Mouse (Mus musculus) forebrain, embryonic 11.5 days (tissue): ENCODE measurements around the gene Asic2. TPM values are rescaled to one million over a fixed set of nuclear protein-coding genes. Genes with fewer than 3 reads are reported as not detected.

Source experiments
- ATAC-seq: fragments of 200-750 bp; cut with Nextera tagmentation; replicated peaks from 2 replicates; pipeline ENCODE4 v1.8.0; 2017; ENCODE audit warnings: moderate TSS enrichment; ENCODE audit not compliant: low FRiP score
- DNase-seq: peaks from one replicate; pipeline ENCODE4 v3.0.0-alpha.2; 2017; ENCODE audit warnings: low spot score
- H3K27ac ChIP-seq: fragments of 300-500 bp; sonication (generic); 2 replicates; pipeline ENCODE4 v1.5.1; 2014; ENCODE audit warnings: low read depth, low read length
- H3K27me3 ChIP-seq: fragments of 300-500 bp; sonication (generic); 2 replicates; pipeline ENCODE4 v1.6.1; 2014; ENCODE audit warnings: mild to moderate bottlenecking, low read length, mixed read lengths; ENCODE audit not compliant: control insufficient read depth, insufficient read depth
- H3K36me3 ChIP-seq: fragments of 300-500 bp; sonication (generic); 2 replicates; pipeline ENCODE4 v1.6.1; 2014; ENCODE audit warnings: mild to moderate bottlenecking, low read length, moderate library complexity, mixed read lengths; ENCODE audit not compliant: control insufficient read depth, insufficient read depth
- H3K4me1 ChIP-seq: fragments of 300-500 bp; sonication (generic); replicated peaks from 2 replicates; pipeline ENCODE4 v1.6.1; 2014; ENCODE audit warnings: low read length, mixed read lengths; ENCODE audit not compliant: control insufficient read depth, insufficient read depth
- H3K4me2 ChIP-seq: fragments of 300-500 bp; sonication (generic); 2 replicates; pipeline ENCODE4 v1.6.1; 2014; ENCODE audit warnings: low read depth, mild to moderate bottlenecking, low read length, moderate library complexity, mixed read lengths; ENCODE audit not compliant: severe bottlenecking
- H3K4me3 ChIP-seq: fragments of 300-500 bp; sonication (generic); 2 replicates; pipeline ENCODE4 v1.5.1; 2014; ENCODE audit warnings: low read depth, low read length
- H3K9ac ChIP-seq: fragments of 300-500 bp; sonication (generic); 2 replicates; pipeline ENCODE4 v1.6.1; 2014; ENCODE audit warnings: low read length
- H3K9me3 ChIP-seq: fragments of 300-500 bp; sonication (generic); 2 replicates; pipeline ENCODE4 v1.6.1; 2016; ENCODE audit warnings: low read length, mixed read lengths; ENCODE audit not compliant: control insufficient read depth
- WGBS: fragments of 180-500 bp; shearing (Covaris S2); extraction: QIAGEN DNeasy Blood & Tissue Kit; methylation state at CpG from one replicate; pipeline ENCODE4 v1.1.7; 2014; 5-methylcytosine and 5-hydroxymethylcytosine counted together
- polyA plus RNA-seq: library from polyadenylated mRNA; unstranded; fragments of >200 nt; fragmentation: Nextera tagmentation; extraction: Ambion mirVana; gene quantifications from 2 replicates; pipeline ENCODE4 v1.2.1, GENCODE M21; 2014

The Asic2 gene
- polyA plus RNA-seq, 1 experiment from 2014 or later = 0.94 TPM

- H3K27ac ChIP-seq = no peak overlapping the region
- DNase-seq (no peak), ATAC-seq (no peak)
- no peak overlapping the region for H3K4me2 ChIP-seq
- no peaks in the 10 kb centered on the region for H3K36me3 ChIP-seq
- no peak overlapping the region for H3K4me3 ChIP-seq
- H3K9ac ChIP-seq = no peak overlapping the region
- WGBS = 93% methylated on average over 6 of the region's 6 CpGs
- no peaks in the 10 kb centered on the region for H3K27me3 ChIP-seq
- no peaks in the 10 kb centered on the region for H3K4me1 ChIP-seq
- H3K9me3 ChIP-seq = no peaks in the 10 kb centered on the region
Observed at GRCm38 (mm10) chr11:81124363-81124762, 843.9 kb downstream of the Asic2 start.

GRCm38 (mm10) chr11:81120024-81120576, 848.2 kb downstream of the Asic2 start:
- Histone ChIP-seq H3K4me1 (no peaks in the 10 kb centered on the region), H3K27ac (no peak overlapping the region), H3K27me3 (no peaks in the 10 kb centered on the region), H3K4me3 (no peak overlapping the region), H3K9ac (no peak overlapping the region), H3K9me3 (no peaks in the 10 kb centered on the region), H3K36me3 (no peaks in the 10 kb centered on the region), H3K4me2 (no peak overlapping the region)
- 71% methylated on average over 8 of the region's 8 CpGs for WGBS
- no peak for ATAC-seq
- DNase-seq = no peak

DNA sequence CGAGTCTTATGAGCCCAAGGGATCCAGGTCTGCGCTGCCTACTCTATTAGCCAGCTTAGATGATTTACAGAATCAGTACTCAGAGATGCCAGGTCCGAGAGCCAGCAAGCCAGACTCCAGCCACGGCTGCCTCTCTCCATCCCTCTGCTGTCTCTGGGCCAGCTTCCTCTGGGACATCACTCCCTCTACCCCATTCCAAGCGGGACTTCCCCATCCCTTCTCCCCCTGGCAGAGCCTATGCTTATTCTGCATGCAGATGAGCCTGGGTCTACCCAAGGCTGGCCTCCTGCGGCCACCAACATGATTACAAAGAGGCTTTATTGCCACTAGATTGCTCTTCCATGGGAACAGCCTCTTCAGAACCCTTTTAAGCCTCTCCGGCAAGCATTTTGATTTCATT, 850.2 kb downstream of the Asic2 start:
- no peak overlapping the region for H3K4me2 ChIP-seq
- 56% methylated on average over 7 of the region's 7 CpGs for WGBS
- no peak overlapping the region for H3K9ac ChIP-seq
- H3K4me1 ChIP-seq = no peaks in the 10 kb centered on the region
- H3K4me3 ChIP-seq = no peak overlapping the region
- no peak for DNase-seq
- H3K27me3 ChIP-seq = no peaks in the 10 kb centered on the region
- no peak for ATAC-seq
- H3K36me3 ChIP-seq = no peaks in the 10 kb centered on the region
- no peak overlapping the region for H3K27ac ChIP-seq
- no peaks in the 10 kb centered on the region for H3K9me3 ChIP-seq

- Histone ChIP-seq H3K36me3 (no peaks in the 10 kb centered on the region), H3K4me1 (no peaks in the 10 kb centered on the region), H3K9me3 (no peaks in the 10 kb centered on the region), H3K27me3 (no peaks in the 10 kb centered on the region), H3K27ac (no peak overlapping the region), H3K4me3 (no peak overlapping the region), H3K4me2 (no peak overlapping the region), H3K9ac (no peak overlapping the region)
- 41% methylated on average over 9 of the region's 9 CpGs for WGBS
- DNase-seq (peak; percentile 85), ATAC-seq (no peak)
Observed at GRCm38 (mm10) chr11:81115666-81116065, 852.6 kb downstream of the Asic2 start.

- H3K36me3 ChIP-seq = no peaks in the 10 kb centered on the region
- H3K4me1 ChIP-seq = no peaks in the 10 kb centered on the region
- H3K4me3 ChIP-seq = no peak overlapping the region
- no peak overlapping the region for H3K9ac ChIP-seq
- WGBS = 85% methylated on average over 2 of the region's 2 CpGs
- H3K9me3 ChIP-seq = no peaks in the 10 kb centered on the region
- H3K27ac ChIP-seq = no peak overlapping the region
- H3K27me3 ChIP-seq = no peaks in the 10 kb centered on the region
- ATAC-seq (no peak), DNase-seq (no peak)
- no peak overlapping the region for H3K4me2 ChIP-seq
Observed at GRCm38 (mm10) chr11:81111626-81112025, 856.6 kb downstream of the Asic2 start.

DNA sequence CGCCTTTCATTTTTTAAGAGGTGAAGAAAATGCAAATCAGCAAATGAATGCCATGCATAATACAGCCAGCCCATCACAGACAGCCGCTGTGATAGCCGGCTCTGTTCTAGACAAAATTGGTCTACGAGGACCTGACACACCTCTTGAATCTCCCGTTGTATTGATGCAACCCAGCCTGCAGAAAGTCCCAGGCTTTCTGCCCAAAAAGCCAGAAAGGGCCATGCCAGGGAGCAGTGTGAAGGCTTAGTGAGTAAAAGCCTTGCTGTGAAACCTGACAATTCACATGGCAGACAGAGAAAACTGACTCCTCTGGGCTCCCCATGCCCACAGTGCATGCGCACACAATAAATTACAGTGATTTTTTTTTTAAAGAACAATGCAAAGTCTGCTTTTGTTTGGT, 858.2 kb downstream of the Asic2 start:
- H3K4me1 ChIP-seq = no peaks in the 10 kb centered on the region
- no peaks in the 10 kb centered on the region for H3K27me3 ChIP-seq
- ATAC-seq (no peak), DNase-seq (no peak)
- no peak overlapping the region for H3K9ac ChIP-seq
- H3K27ac ChIP-seq = no peak overlapping the region
- no peaks in the 10 kb centered on the region for H3K9me3 ChIP-seq
- H3K36me3 ChIP-seq = no peaks in the 10 kb centered on the region
- H3K4me3 ChIP-seq = no peak overlapping the region
- H3K4me2 ChIP-seq = no peak overlapping the region
- WGBS = 81% methylated on average over 6 of the region's 6 CpGs

DNA sequence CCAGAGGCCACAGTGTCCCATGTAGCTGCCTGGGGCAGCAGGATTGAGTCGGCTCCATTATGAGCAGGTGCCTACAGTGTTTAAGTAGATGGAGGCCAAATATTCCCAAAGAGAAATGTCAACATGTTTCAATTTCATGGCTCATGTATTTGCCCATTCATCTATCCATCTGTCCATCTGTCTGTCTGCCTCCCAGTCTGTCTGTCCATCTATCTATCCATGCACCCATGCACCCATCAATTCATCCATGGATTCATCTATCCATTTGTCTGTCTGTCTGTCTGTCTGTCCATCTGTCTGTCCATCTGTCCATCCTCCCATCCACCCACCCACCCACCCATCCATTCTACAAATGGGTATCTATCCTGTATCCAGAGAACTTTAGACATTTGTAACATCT, 861.3 kb downstream of the Asic2 start:
- no peak overlapping the region for H3K27ac ChIP-seq
- no peak for DNase-seq
- H3K9me3 ChIP-seq = no peaks in the 10 kb centered on the region
- H3K36me3 ChIP-seq = no peaks in the 10 kb centered on the region
- H3K4me2 ChIP-seq = no peak overlapping the region
- H3K4me3 ChIP-seq = no peak overlapping the region
- H3K27me3 ChIP-seq = no peaks in the 10 kb centered on the region
- ATAC-seq = no peak
- no peak overlapping the region for H3K9ac ChIP-seq
- WGBS = 89% methylated on average over 1 of the region's 1 CpGs
- H3K4me1 ChIP-seq = no peaks in the 10 kb centered on the region

DNA sequence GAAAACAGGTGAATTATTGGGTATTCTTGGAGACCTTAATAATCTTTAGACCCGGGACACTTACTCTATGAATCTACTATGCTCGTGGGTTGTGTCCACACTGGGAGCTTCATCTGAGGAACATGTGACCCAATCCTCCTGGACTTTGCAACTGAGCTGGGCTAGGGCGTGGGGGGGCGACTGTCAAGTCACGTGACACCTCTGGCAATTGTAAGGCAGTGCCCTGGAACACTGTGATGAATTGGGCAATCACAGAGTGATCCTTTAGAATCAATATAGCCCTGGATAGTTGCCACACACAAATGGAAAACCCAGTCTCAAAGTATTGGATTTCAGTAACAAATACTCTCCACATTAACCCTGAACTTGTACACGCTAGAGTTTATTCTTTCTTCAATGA, 867.4 kb downstream of the Asic2 start:
- DNase-seq (no peak), ATAC-seq (no peak)
- H3K36me3 ChIP-seq = no peaks in the 10 kb centered on the region
- no peaks in the 10 kb centered on the region for H3K4me1 ChIP-seq
- H3K9me3 ChIP-seq = no peaks in the 10 kb centered on the region
- H3K4me2 ChIP-seq = no peak overlapping the region
- H3K9ac ChIP-seq = no peak overlapping the region
- 82% methylated on average over 6 of the region's 6 CpGs for WGBS
- H3K27ac ChIP-seq = no peak overlapping the region
- H3K27me3 ChIP-seq = no peaks in the 10 kb centered on the region
- no peak overlapping the region for H3K4me3 ChIP-seq

DNA sequence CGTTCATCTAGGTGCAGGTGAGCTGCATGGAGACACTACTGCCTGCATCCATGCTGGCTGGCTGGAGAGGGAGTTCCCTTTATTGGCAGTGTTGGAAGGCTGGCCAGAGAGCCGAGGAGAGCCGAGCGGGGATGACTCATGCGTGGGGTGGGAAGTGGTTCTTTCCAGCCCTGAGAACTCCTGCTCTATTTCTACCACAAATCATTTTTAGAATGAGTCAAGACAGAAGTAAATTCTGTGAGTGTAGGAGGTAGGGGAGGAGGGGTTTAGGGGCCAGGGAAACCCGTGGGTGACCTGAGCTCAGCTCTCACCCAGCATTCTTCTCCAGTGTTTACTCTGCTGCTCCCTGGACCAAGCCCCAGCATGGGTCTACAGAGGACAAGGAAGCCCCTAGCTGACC, 872.2 kb downstream of the Asic2 start:
- Histone ChIP-seq H3K4me3 (no peak overlapping the region), H3K36me3 (no peaks in the 10 kb centered on the region), H3K27ac (no peak overlapping the region), H3K9ac (no peak overlapping the region), H3K27me3 (no peaks in the 10 kb centered on the region), H3K9me3 (no peaks in the 10 kb centered on the region), H3K4me2 (no peak overlapping the region), H3K4me1 (no peaks in the 10 kb centered on the region)
- WGBS = 83% methylated on average over 6 of the region's 6 CpGs
- no peak for DNase-seq
- ATAC-seq = no peak
